Mouse (Mus musculus): Measurements from ENCODE around the gene Ppfibp2. TPM values are rescaled to one million over a fixed set of nuclear protein-coding genes. Genes with fewer than 3 reads are reported as not detected.

The Ppfibp2 gene
- polyA plus RNA-seq, 1 experiment from 2014 or later, result 4.2 TPM

- WGBS, result 91% methylated on average over 2 of the region's 2 CpGs
- DNase-seq (ENCODE audit: low spot score) (no peak), ATAC-seq (replicated peaks; ENCODE audit: low FRiP score) (no peak)
- H3K9ac ChIP-seq (ENCODE audit: low read length), result no peak overlapping the region
- H3K36me3 ChIP-seq (ENCODE audit: control insufficient read depth, insufficient read depth, low read length), result no peaks in the 10 kb centered on the region
- H3K4me2 ChIP-seq (ENCODE audit: low read depth, low read length, severe bottlenecking), result no peak overlapping the region
- no peak overlapping the region for H3K27ac ChIP-seq (ENCODE audit: low read depth, low read length)
- no peaks in the 10 kb centered on the region for H3K9me3 ChIP-seq (ENCODE audit: control insufficient read depth, low read length)
- H3K4me3 ChIP-seq (ENCODE audit: low read depth, low read length), result no peak overlapping the region
- no peaks in the 10 kb centered on the region for H3K4me1 ChIP-seq (replicated peaks; ENCODE audit: control insufficient read depth, insufficient read depth, low read length)
- H3K27me3 ChIP-seq (ENCODE audit: control insufficient read depth, insufficient read depth, low read length), result no peaks in the 10 kb centered on the region
These were observed 50.0 kb downstream of the Ppfibp2 start for GRCm38 (mm10) chr7:107644987-107645386.

GRCm38 (mm10) chr7:107648937-107649688 lies 54.1 kb downstream of the Ppfibp2 start:
- Histone ChIP-seq H3K4me1 (replicated peaks; ENCODE audit: control insufficient read depth, insufficient read depth, low read length) (no peaks in the 10 kb centered on the region), H3K27me3 (ENCODE audit: control insufficient read depth, insufficient read depth, low read length) (no peaks in the 10 kb centered on the region), H3K9me3 (ENCODE audit: control insufficient read depth, low read length) (no peaks in the 10 kb centered on the region), H3K27ac (ENCODE audit: low read depth, low read length) (no peak overlapping the region), H3K4me3 (ENCODE audit: low read depth, low read length) (no peak overlapping the region), H3K9ac (ENCODE audit: low read length) (no peak overlapping the region), H3K36me3 (ENCODE audit: control insufficient read depth, insufficient read depth, low read length) (no peaks in the 10 kb centered on the region), H3K4me2 (ENCODE audit: low read depth, low read length, severe bottlenecking) (no peak overlapping the region)
- no peak for DNase-seq (ENCODE audit: low spot score)
- WGBS, result 87% methylated on average over 12 of the region's 12 CpGs
- no peak for ATAC-seq (replicated peaks; ENCODE audit: low FRiP score)

- ATAC-seq (replicated peaks; ENCODE audit: low FRiP score) (no peak), DNase-seq (ENCODE audit: low spot score) (no peak)
- H3K36me3 ChIP-seq (ENCODE audit: control insufficient read depth, insufficient read depth, low read length), result no peaks in the 10 kb centered on the region
- no peaks in the 10 kb centered on the region for H3K9me3 ChIP-seq (ENCODE audit: control insufficient read depth, low read length)
- no peak overlapping the region for H3K9ac ChIP-seq (ENCODE audit: low read length)
- no peaks in the 10 kb centered on the region for H3K27me3 ChIP-seq (ENCODE audit: control insufficient read depth, insufficient read depth, low read length)
- no peak overlapping the region for H3K4me2 ChIP-seq (ENCODE audit: low read depth, low read length, severe bottlenecking)
- H3K27ac ChIP-seq (ENCODE audit: low read depth, low read length), result no peak overlapping the region
- WGBS, result 84% methylated on average over 7 of the region's 7 CpGs
- H3K4me1 ChIP-seq (replicated peaks; ENCODE audit: control insufficient read depth, insufficient read depth, low read length), result no peaks in the 10 kb centered on the region
- H3K4me3 ChIP-seq (ENCODE audit: low read depth, low read length), result no peak overlapping the region
These were observed 55.0 kb downstream of the Ppfibp2 start for GRCm38 (mm10) chr7:107649990-107650389.

GRCm38 (mm10) chr7:107651821-107652220 lies 56.8 kb downstream of the Ppfibp2 start:
- Histone ChIP-seq H3K9ac (ENCODE audit: low read length) (no peak overlapping the region), H3K4me2 (ENCODE audit: low read depth, low read length, severe bottlenecking) (no peak overlapping the region), H3K27ac (ENCODE audit: low read depth, low read length) (no peak overlapping the region), H3K9me3 (ENCODE audit: control insufficient read depth, low read length) (no peaks in the 10 kb centered on the region), H3K36me3 (ENCODE audit: control insufficient read depth, insufficient read depth, low read length) (no peaks in the 10 kb centered on the region), H3K27me3 (ENCODE audit: control insufficient read depth, insufficient read depth, low read length) (no peaks in the 10 kb centered on the region), H3K4me1 (replicated peaks; ENCODE audit: control insufficient read depth, insufficient read depth, low read length) (no peaks in the 10 kb centered on the region), H3K4me3 (ENCODE audit: low read depth, low read length) (no peak overlapping the region)
- DNase-seq (ENCODE audit: low spot score) (no peak), ATAC-seq (replicated peaks; ENCODE audit: low FRiP score) (no peak)
- 71% methylated on average over 1 of the region's 1 CpGs for WGBS

- ATAC-seq (replicated peaks; ENCODE audit: low FRiP score) (no peak), DNase-seq (ENCODE audit: low spot score) (no peak)
- H3K4me2 ChIP-seq (ENCODE audit: low read depth, low read length, severe bottlenecking), result no peak overlapping the region
- H3K36me3 ChIP-seq (ENCODE audit: control insufficient read depth, insufficient read depth, low read length), result no peaks in the 10 kb centered on the region
- no peaks in the 10 kb centered on the region for H3K4me1 ChIP-seq (replicated peaks; ENCODE audit: control insufficient read depth, insufficient read depth, low read length)
- no peaks in the 10 kb centered on the region for H3K9me3 ChIP-seq (ENCODE audit: control insufficient read depth, low read length)
- H3K27me3 ChIP-seq (ENCODE audit: control insufficient read depth, insufficient read depth, low read length), result no peaks in the 10 kb centered on the region
- WGBS, result 91% methylated on average over 6 of the region's 6 CpGs
- no peak overlapping the region for H3K9ac ChIP-seq (ENCODE audit: low read length)
- no peak overlapping the region for H3K4me3 ChIP-seq (ENCODE audit: low read depth, low read length)
- H3K27ac ChIP-seq (ENCODE audit: low read depth, low read length), result no peak overlapping the region
These were observed 61.4 kb downstream of the Ppfibp2 start for GRCm38 (mm10) chr7:107656451-107656850.

GRCm38 (mm10) chr7:107659186-107659918 lies 64.3 kb downstream of the Ppfibp2 start:
- no peak for DNase-seq (ENCODE audit: low spot score)
- Histone ChIP-seq H3K36me3 (ENCODE audit: control insufficient read depth, insufficient read depth, low read length) (no peaks in the 10 kb centered on the region), H3K4me3 (ENCODE audit: low read depth, low read length) (no peak overlapping the region), H3K27me3 (ENCODE audit: control insufficient read depth, insufficient read depth, low read length) (no peaks in the 10 kb centered on the region), H3K27ac (ENCODE audit: low read depth, low read length) (no peak overlapping the region), H3K9ac (ENCODE audit: low read length) (no peak overlapping the region), H3K4me1 (replicated peaks; ENCODE audit: control insufficient read depth, insufficient read depth, low read length) (no peaks in the 10 kb centered on the region), H3K4me2 (ENCODE audit: low read depth, low read length, severe bottlenecking) (no peak overlapping the region), H3K9me3 (ENCODE audit: control insufficient read depth, low read length) (no peaks in the 10 kb centered on the region)
- WGBS, result 87% methylated on average over 8 of the region's 8 CpGs
- ATAC-seq (replicated peaks; ENCODE audit: low FRiP score), result no peak

- Histone ChIP-seq H3K36me3 (ENCODE audit: control insufficient read depth, insufficient read depth, low read length) (no peaks in the 10 kb centered on the region), H3K9me3 (ENCODE audit: control insufficient read depth, low read length) (no peaks in the 10 kb centered on the region), H3K4me2 (ENCODE audit: low read depth, low read length, severe bottlenecking) (no peak overlapping the region), H3K27me3 (ENCODE audit: control insufficient read depth, insufficient read depth, low read length) (no peaks in the 10 kb centered on the region), H3K27ac (ENCODE audit: low read depth, low read length) (no peak overlapping the region), H3K4me1 (replicated peaks; ENCODE audit: control insufficient read depth, insufficient read depth, low read length) (peaks cover 9% of the 10 kb centered on the region), H3K9ac (ENCODE audit: low read length) (no peak overlapping the region), H3K4me3 (ENCODE audit: low read depth, low read length) (no peak overlapping the region)
- WGBS, result 12% methylated on average over 8 of the region's 8 CpGs
- DNase-seq (ENCODE audit: low spot score), result peak; percentile 85
- ATAC-seq (replicated peaks; ENCODE audit: low FRiP score), result peak; percentile 68
These were observed 66.3 kb downstream of the Ppfibp2 start for GRCm38 (mm10) chr7:107661189-107661842.

- WGBS, result 56% methylated on average over 5 of the region's 5 CpGs
- H3K4me3 ChIP-seq (ENCODE audit: low read depth, low read length), result no peak overlapping the region
- no peak overlapping the region for H3K9ac ChIP-seq (ENCODE audit: low read length)
- ATAC-seq (replicated peaks; ENCODE audit: low FRiP score) (no peak), DNase-seq (ENCODE audit: low spot score) (no peak)
- H3K9me3 ChIP-seq (ENCODE audit: control insufficient read depth, low read length), result no peaks in the 10 kb centered on the region
- no peaks in the 10 kb centered on the region for H3K36me3 ChIP-seq (ENCODE audit: control insufficient read depth, insufficient read depth, low read length)
- peaks cover 12% of the 10 kb centered on the region for H3K4me1 ChIP-seq (replicated peaks; ENCODE audit: control insufficient read depth, insufficient read depth, low read length)
- no peak overlapping the region for H3K4me2 ChIP-seq (ENCODE audit: low read depth, low read length, severe bottlenecking)
- H3K27ac ChIP-seq (ENCODE audit: low read depth, low read length), result no peak overlapping the region
- H3K27me3 ChIP-seq (ENCODE audit: control insufficient read depth, insufficient read depth, low read length), result no peaks in the 10 kb centered on the region
These were observed 66.9 kb downstream of the Ppfibp2 start for GRCm38 (mm10) chr7:107661843-107662281.
